In genomic region chr2:135766471-135767063, GRCm38 (mm10) we compare ENCODE assay signal across 10 mouse cellular contexts.
DNase-seq lines count a peak whose midpoint lies in the region; ATAC-seq and TF ChIP-seq lines count a peak whose summit lies in the region.
"Had no signal": no experiment of that assay in that cellular context is flagged by ENCODE, and none has a peak within 500 bp of the region (broad histone marks: within the 10 kb centered on the region; RNA-seq: fewer than 3 reads in every experiment).

No protein-coding gene starts in this region.

- 40% methylated on average over 6 of the region's 6 CpGs for WGBS in heart, embryonic 11.5 days (ENCODE audit: insufficient replicate concordance)
- 87% methylated on average over 6 of the region's 6 CpGs for WGBS in hindbrain, embryonic 14.5 days
- 76% methylated on average over 6 of the region's 6 CpGs for WGBS in stomach, postnatal 0 days

- H3K27ac ChIP-seq in heart, embryonic 11.5 days (ENCODE audit: low read depth, low read length), result no peak overlapping the region
- no peak overlapping the region for H3K27ac ChIP-seq in hindbrain, embryonic 14.5 days
- no peak overlapping the region for H3K27ac ChIP-seq in stomach, postnatal 0 days (replicated peaks)
- no peak overlapping the region for H3K27ac ChIP-seq in gastrocnemius, adult 2 months

- ATAC-seq in heart, embryonic 11.5 days (replicated peaks; ENCODE audit: insufficient number of reproducible peaks, low FRiP score, low TSS enrichment), result peak; percentile 80
- peak; percentile 43; the same call in 1 of the 2 replicates for ATAC-seq in hindbrain, embryonic 14.5 days (ENCODE audit: low FRiP score)
- ATAC-seq in stomach, postnatal 0 days (ENCODE audit: low FRiP score, low TSS enrichment), result peak; percentile 83

- no peaks in the 10 kb centered on the region for H3K9me3 ChIP-seq in heart, embryonic 11.5 days (replicated peaks; ENCODE audit: control insufficient read depth, low read length)
- H3K9me3 ChIP-seq in hindbrain, embryonic 14.5 days (ENCODE audit: control insufficient read depth, low read length), result no peaks in the 10 kb centered on the region
- H3K9me3 ChIP-seq in stomach, postnatal 0 days (ENCODE audit: control insufficient read depth, low read length), result no peaks in the 10 kb centered on the region

- H3K27me3 ChIP-seq in heart, embryonic 11.5 days (ENCODE audit: control insufficient read depth, insufficient read depth, low read length), result no peaks in the 10 kb centered on the region
- H3K27me3 ChIP-seq in hindbrain, embryonic 14.5 days (ENCODE audit: control insufficient read depth, insufficient read depth, low read length), result no peaks in the 10 kb centered on the region
- no peaks in the 10 kb centered on the region for H3K27me3 ChIP-seq in stomach, postnatal 0 days (ENCODE audit: control insufficient read depth, insufficient read depth, low read length)

- H3K36me3 ChIP-seq in heart, embryonic 11.5 days (ENCODE audit: control insufficient read depth, insufficient read depth, low read length), result no peaks in the 10 kb centered on the region
- H3K36me3 ChIP-seq in hindbrain, embryonic 14.5 days (replicated peaks; ENCODE audit: control insufficient read depth, insufficient read depth), result no peaks in the 10 kb centered on the region
- H3K36me3 ChIP-seq in stomach, postnatal 0 days (ENCODE audit: control insufficient read depth, insufficient read depth, low read length), result no peaks in the 10 kb centered on the region

- TF ChIP-seq EP300 in stomach, postnatal 0 days (optimal IDR thresholded peaks at IDR 0.05), result no peak

- peaks cover 17% of the 10 kb centered on the region for H3K4me1 ChIP-seq in heart, embryonic 11.5 days (ENCODE audit: control insufficient read depth, insufficient read depth, low read length)
- H3K4me1 ChIP-seq in hindbrain, embryonic 14.5 days (replicated peaks; ENCODE audit: control insufficient read depth, insufficient read depth, low read length), result peaks cover 16% of the 10 kb centered on the region; the same call in 1 of the 2 replicates
- H3K4me1 ChIP-seq in stomach, postnatal 0 days (replicated peaks; ENCODE audit: control insufficient read depth, insufficient read depth), result no peaks in the 10 kb centered on the region

- H3K9ac ChIP-seq in heart, embryonic 11.5 days (ENCODE audit: low read depth, low read length), result no peak overlapping the region
- H3K9ac ChIP-seq in hindbrain, embryonic 14.5 days, result no peak overlapping the region
- H3K9ac ChIP-seq in stomach, postnatal 0 days (ENCODE audit: low read length), result no peak overlapping the region

- H3K4me2 ChIP-seq in heart, embryonic 11.5 days, result peak overlapping the region; percentile 20
- H3K4me2 ChIP-seq in hindbrain, embryonic 14.5 days (replicated peaks), result no peak overlapping the region
- H3K4me2 ChIP-seq in stomach, postnatal 0 days (replicated peaks; ENCODE audit: low read depth), result no peak overlapping the region

- intact Hi-C loops in heart, postnatal 36 days (cut with DNase I), result no loop called here
- intact Hi-C loops in gastrocnemius, adult 2 months (cut with DNase I), result no loop called here

- no peak for TF ChIP-seq CTCF in stomach, postnatal 0 days (IDR thresholded peaks at IDR 0.05; ENCODE audit: low read depth)
- no peak for TF ChIP-seq CTCF in gastrocnemius, adult 2 months (IDR thresholded peaks at IDR 0.05)

- DNase-seq in heart, postnatal 36 days, result no peak
- peak; percentile 43 to 52 for DNase-seq in urinary bladder, adult 18-20 months (ENCODE audit: low spot score in 2 of 2)
- no peak for DNase-seq in urinary bladder, postnatal 25 days (ENCODE audit: low spot score)
- no peak for DNase-seq in hindbrain, embryonic 14.5 days (ENCODE audit: low spot score)
- DNase-seq in stomach, postnatal 0 days (ENCODE audit: low spot score), result no peak
- no peak for DNase-seq in gastrocnemius, adult 2 months
- DNase-seq in kidney, adult 8-10 months, result no peak
- DNase-seq: gastrocnemius, postnatal 14 days; thymus, adult 18-20 months had no signal

- H3K4me3 ChIP-seq in heart, embryonic 11.5 days (ENCODE audit: low read depth, low read length), result no peak overlapping the region
- H3K4me3 ChIP-seq in hindbrain, embryonic 14.5 days (replicated peaks; ENCODE audit: low read length), result no peak overlapping the region
- no peak overlapping the region for H3K4me3 ChIP-seq in stomach, postnatal 0 days (ENCODE audit: low read depth, low read length)
- no peak overlapping the region for H3K4me3 ChIP-seq in gastrocnemius, adult 2 months

Comparison
In these comparisons a context has a peak if more than half of its experiments do, and no peak if none do; other contexts are left out.
1. DNase-seq: peak in urinary bladder, adult 18-20 months (2 of 2); none in heart, postnatal 36 days (0 of 2), urinary bladder, postnatal 25 days (single experiment), hindbrain, embryonic 14.5 days (single experiment), stomach, postnatal 0 days (single experiment), gastrocnemius, adult 2 months (single experiment) and kidney, adult 8-10 months (0 of 2).
2. Peak in every context shown above with its lines, with median percentiles within 50 percentile points of each other: ATAC-seq.